10 mouse cellular contexts compared by ENCODE assay signal in the genomic region with DNA sequence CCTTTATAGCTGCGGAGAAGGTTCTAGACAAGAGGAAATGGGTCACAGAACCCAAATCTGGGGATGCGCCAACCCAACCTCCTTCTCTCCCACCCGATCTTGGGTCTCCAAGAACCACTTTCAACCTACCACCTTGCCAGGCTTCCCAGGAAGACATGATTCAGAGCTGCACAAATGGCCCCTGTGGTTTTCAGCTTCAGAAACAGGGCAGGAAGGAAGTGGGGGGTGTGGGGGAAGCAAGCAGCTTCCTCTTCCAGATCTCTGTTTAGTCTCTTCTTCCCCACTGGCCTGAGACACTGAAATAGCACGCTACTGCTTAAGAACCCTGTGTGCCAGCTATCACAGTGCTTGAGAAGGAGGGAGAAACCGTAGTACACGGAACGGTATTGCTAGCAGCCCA.
A peak's percentile ranks its signal among the peaks of the same experiment; 100 is the strongest.
DNase-seq lines count a peak whose midpoint lies in the region; ATAC-seq and TF ChIP-seq lines count a peak whose summit lies in the region.
"Had no signal": no experiment of that assay in that cellular context is flagged by ENCODE, and none has a peak within 500 bp of the region (broad histone marks: within the 10 kb centered on the region; RNA-seq: fewer than 3 reads in every experiment).

No protein-coding gene starts in this region.

- H3K27me3 ChIP-seq in heart, embryonic 10.5 days (ENCODE audit: insufficient read depth, poor library complexity, severe bottlenecking): no peaks in the 10 kb centered on the region
- no peaks in the 10 kb centered on the region for H3K27me3 ChIP-seq in liver, postnatal 0 days (ENCODE audit: insufficient read depth, low read length)
- H3K27me3 ChIP-seq: embryonic facial prominence, embryonic 13.5 days had no signal

- TF ChIP-seq CTCF in bone marrow, adult 2 months (IDR thresholded peaks at IDR 0.05; ENCODE audit: control insufficient read depth, insufficient read depth, low read length): no peak
- TF ChIP-seq CTCF in liver, postnatal 0 days (IDR thresholded peaks at IDR 0.05; ENCODE audit: low read depth): no peak

- no peaks in the 10 kb centered on the region for H3K36me3 ChIP-seq in heart, embryonic 10.5 days
- H3K36me3 ChIP-seq in liver, postnatal 0 days (replicated peaks; ENCODE audit: insufficient read depth, low read length): no peaks in the 10 kb centered on the region
- H3K36me3 ChIP-seq: embryonic facial prominence, embryonic 13.5 days had no signal

- ATAC-seq in liver, postnatal 0 days: peak; percentile 44; the same call in 1 of the 2 replicates

- H3K27ac ChIP-seq in heart, embryonic 10.5 days: 0 out of 2 replicates have a peak overlapping the region, but pooled peaks have one; percentile 44
- H3K27ac ChIP-seq in bone marrow, adult 2 months (ENCODE audit: control insufficient read depth, insufficient read depth, low read depth, low read length, poor library complexity): peak overlapping the region; percentile 59
- peak overlapping the region; percentile 70 for H3K27ac ChIP-seq in liver, postnatal 0 days (ENCODE audit: low read depth)
- H3K27ac ChIP-seq: embryonic facial prominence, embryonic 13.5 days had no signal

- no peaks in the 10 kb centered on the region for H3K4me1 ChIP-seq in heart, embryonic 10.5 days
- H3K4me1 ChIP-seq in bone marrow, adult 2 months (ENCODE audit: control insufficient read depth, insufficient read depth, low read length): peaks cover 6% of the 10 kb centered on the region; the same call in 1 of the 2 replicates
- peaks cover 7% of the 10 kb centered on the region for H3K4me1 ChIP-seq in liver, postnatal 0 days (ENCODE audit: insufficient read depth)
- H3K4me1 ChIP-seq: embryonic facial prominence, embryonic 13.5 days had no signal

- no peak for DNase-seq in heart, embryonic 10.5 days (ENCODE audit: low spot score)
- DNase-seq in heart, postnatal 36 days: no peak
- DNase-seq in liver, postnatal 0 days: peak; percentile 49
- DNase-seq in spleen, postnatal 36 days (ENCODE audit: low spot score in 2 of 2): peak; percentile 73 to 75
- DNase-seq in layer of hippocampus, postnatal 25 days (ENCODE audit: extremely low spot score in 1 of 2, low spot score in 1 of 2): no peak
- no peak for DNase-seq in gastrocnemius, adult 8-10 months (ENCODE audit: low spot score in 2 of 2)
- no peak for DNase-seq in left cerebral cortex, adult 18-20 months (ENCODE audit: low spot score in 2 of 2)
- DNase-seq: kidney, adult 11 months had no signal

- peak overlapping the region; percentile 44; the same call in 1 of the 2 replicates for H3K9ac ChIP-seq in liver, postnatal 0 days (replicated peaks)
- H3K9ac ChIP-seq: embryonic facial prominence, embryonic 13.5 days had no signal

- H3K9me3 ChIP-seq in heart, embryonic 10.5 days: no peaks in the 10 kb centered on the region
- no peaks in the 10 kb centered on the region for H3K9me3 ChIP-seq in liver, postnatal 0 days (ENCODE audit: low read length)
- H3K9me3 ChIP-seq: embryonic facial prominence, embryonic 13.5 days had no signal

- WGBS in heart, embryonic 10.5 days: 67% methylated on average over 7 of the region's 7 CpGs
- 13% methylated on average over 7 of the region's 7 CpGs for WGBS in bone marrow, adult 2 months
- 24% methylated on average over 7 of the region's 7 CpGs for WGBS in liver, postnatal 0 days (ENCODE audit: insufficient replicate concordance)

- TF ChIP-seq EP300 in liver, postnatal 0 days (IDR thresholded peaks at IDR 0.05; ENCODE audit: low read depth): no peak

- H3K4me3 ChIP-seq in heart, embryonic 10.5 days: no peak overlapping the region
- H3K4me3 ChIP-seq in bone marrow, adult 2 months (replicated peaks; ENCODE audit: control insufficient read depth, low read depth, low read length): peak overlapping the region; percentile 55
- H3K4me3 ChIP-seq in liver, postnatal 0 days (ENCODE audit: low read depth, low read length): no peak overlapping the region
- H3K4me3 ChIP-seq: embryonic facial prominence, embryonic 13.5 days had no signal

- TF ChIP-seq POLR2A in bone marrow, adult 2 months (IDR thresholded peaks at IDR 0.05; ENCODE audit: borderline replicate concordance, control insufficient read depth, low read depth, low read length): no peak

- intact Hi-C loops in heart, postnatal 36 days (cut with DNase I): no loop called here

- H3K4me2 ChIP-seq in liver, postnatal 0 days (ENCODE audit: low read depth, low read length): peak overlapping the region; percentile 56
- H3K4me2 ChIP-seq: embryonic facial prominence, embryonic 13.5 days had no signal

Comparison
In these comparisons a context has a peak if more than half of its experiments do, and no peak if none do; other contexts are left out.
1. DNase-seq: peak in liver, postnatal 0 days (single experiment) and spleen, postnatal 36 days (2 of 2); none in heart, embryonic 10.5 days (single experiment), heart, postnatal 36 days (0 of 2), layer of hippocampus, postnatal 25 days (0 of 2), gastrocnemius, adult 8-10 months (0 of 2) and left cerebral cortex, adult 18-20 months (0 of 2).
2. Peak in every context shown above with its lines, with median percentiles within 50 percentile points of each other: H3K27ac ChIP-seq.